Mouse (Mus musculus): ENCODE measurements at regions not wholly inside any gene's neighbourhood (a gene's known extent, or its start where the extent isn't known, plus 50 kb on each side); places are given as distances from the start of the nearest gene placed in this dataset.
A peak's percentile ranks its signal among the peaks of the same experiment; 100 is the strongest.

- no peak overlapping the region for H3K27ac ChIP-seq (ENCODE audit: control insufficient read depth, insufficient read depth, low read depth, low read length, poor library complexity)
- H3K4me1 ChIP-seq (ENCODE audit: control insufficient read depth, insufficient read depth, low read length) = peaks cover 3% of the 10 kb centered on the region; the same call in 1 of the 2 replicates
- no peak for TF ChIP-seq POLR2A (IDR thresholded peaks at IDR 0.05; ENCODE audit: borderline replicate concordance, control insufficient read depth, low read depth, low read length)
- WGBS = 66% methylated on average over 6 of the region's 6 CpGs
- H3K4me3 ChIP-seq (replicated peaks; ENCODE audit: control insufficient read depth, low read depth, low read length) = no peak overlapping the region
These were observed 146.6 kb downstream of the Zfp36l1 start for GRCm38 (mm10) chr12:79966289-79966615.

- WGBS = 5% methylated on average over 46 of the region's 46 CpGs
These were observed 147.1 kb downstream of the Zfp36l1 start for GRCm38 (mm10) chr12:79965471-79966288.

GRCm38 (mm10) chr12:79963443-79964025, 149.3 kb downstream of the Zfp36l1 start:
- 76% methylated on average over 9 of the region's 9 CpGs for WGBS

More at GRCm38 (mm10) chr12:79965471-79966288, 147.1 kb downstream of the Zfp36l1 start:
- no peak overlapping the region for H3K27ac ChIP-seq (ENCODE audit: control insufficient read depth, insufficient read depth, low read depth, low read length, poor library complexity)
- peak overlapping the region; percentile 53 for H3K4me3 ChIP-seq (replicated peaks; ENCODE audit: control insufficient read depth, low read depth, low read length)
- H3K4me1 ChIP-seq (ENCODE audit: control insufficient read depth, insufficient read depth, low read length) = no peaks in the 10 kb centered on the region
- TF ChIP-seq CTCF (IDR thresholded peaks at IDR 0.05; ENCODE audit: control insufficient read depth, insufficient read depth, low read length) (no peak), POLR2A (IDR thresholded peaks at IDR 0.05; ENCODE audit: borderline replicate concordance, control insufficient read depth, low read depth, low read length) (no peak)

GRCm38 (mm10) chr12:79962649-79963236, 150.1 kb downstream of the Zfp36l1 start:
- no peak overlapping the region for H3K27ac ChIP-seq (ENCODE audit: control insufficient read depth, insufficient read depth, low read depth, low read length, poor library complexity)
- TF ChIP-seq POLR2A (IDR thresholded peaks at IDR 0.05; ENCODE audit: borderline replicate concordance, control insufficient read depth, low read depth, low read length) (no peak), CTCF (IDR thresholded peaks at IDR 0.05; ENCODE audit: control insufficient read depth, insufficient read depth, low read length) (no peak)
- no peaks in the 10 kb centered on the region for H3K4me1 ChIP-seq (ENCODE audit: control insufficient read depth, insufficient read depth, low read length)
- 93% methylated on average over 11 of the region's 11 CpGs for WGBS
- no peak overlapping the region for H3K4me3 ChIP-seq (replicated peaks; ENCODE audit: control insufficient read depth, low read depth, low read length)

More at GRCm38 (mm10) chr12:79963443-79964025, 149.3 kb downstream of the Zfp36l1 start:
- TF ChIP-seq CTCF (IDR thresholded peaks at IDR 0.05; ENCODE audit: control insufficient read depth, insufficient read depth, low read length) (no peak), POLR2A (IDR thresholded peaks at IDR 0.05; ENCODE audit: borderline replicate concordance, control insufficient read depth, low read depth, low read length) (no peak)
- H3K4me1 ChIP-seq (ENCODE audit: control insufficient read depth, insufficient read depth, low read length) = no peaks in the 10 kb centered on the region
- no peak overlapping the region for H3K27ac ChIP-seq (ENCODE audit: control insufficient read depth, insufficient read depth, low read depth, low read length, poor library complexity)
- H3K4me3 ChIP-seq (replicated peaks; ENCODE audit: control insufficient read depth, low read depth, low read length) = no peak overlapping the region

GRCm38 (mm10) chr12:79961881-79962280, 150.9 kb downstream of the Zfp36l1 start:
- H3K4me3 ChIP-seq (replicated peaks; ENCODE audit: control insufficient read depth, low read depth, low read length) = no peak overlapping the region
- TF ChIP-seq CTCF (IDR thresholded peaks at IDR 0.05; ENCODE audit: control insufficient read depth, insufficient read depth, low read length) (no peak), POLR2A (IDR thresholded peaks at IDR 0.05; ENCODE audit: borderline replicate concordance, control insufficient read depth, low read depth, low read length) (no peak)
- H3K27ac ChIP-seq (ENCODE audit: control insufficient read depth, insufficient read depth, low read depth, low read length, poor library complexity) = no peak overlapping the region
- no peaks in the 10 kb centered on the region for H3K4me1 ChIP-seq (ENCODE audit: control insufficient read depth, insufficient read depth, low read length)
- WGBS = 52% methylated on average over 4 of the region's 4 CpGs

- WGBS = 86% methylated on average over 6 of the region's 6 CpGs
- no peaks in the 10 kb centered on the region for H3K4me1 ChIP-seq (ENCODE audit: control insufficient read depth, insufficient read depth, low read length)
- H3K4me3 ChIP-seq (replicated peaks; ENCODE audit: control insufficient read depth, low read depth, low read length) = no peak overlapping the region
- no peak overlapping the region for H3K27ac ChIP-seq (ENCODE audit: control insufficient read depth, insufficient read depth, low read depth, low read length, poor library complexity)
- TF ChIP-seq CTCF (IDR thresholded peaks at IDR 0.05; ENCODE audit: control insufficient read depth, insufficient read depth, low read length) (no peak), POLR2A (IDR thresholded peaks at IDR 0.05; ENCODE audit: borderline replicate concordance, control insufficient read depth, low read depth, low read length) (no peak)
These were observed 151.7 kb downstream of the Zfp36l1 start for GRCm38 (mm10) chr12:79961076-79961475.

- H3K27ac ChIP-seq (ENCODE audit: control insufficient read depth, insufficient read depth, low read depth, low read length, poor library complexity) = no peak overlapping the region
- no peak overlapping the region for H3K4me3 ChIP-seq (replicated peaks; ENCODE audit: control insufficient read depth, low read depth, low read length)
- WGBS = 76% methylated on average over 4 of the region's 4 CpGs
- no peaks in the 10 kb centered on the region for H3K4me1 ChIP-seq (ENCODE audit: control insufficient read depth, insufficient read depth, low read length)
- TF ChIP-seq CTCF (IDR thresholded peaks at IDR 0.05; ENCODE audit: control insufficient read depth, insufficient read depth, low read length) = no peak
- TF ChIP-seq POLR2A (IDR thresholded peaks at IDR 0.05; ENCODE audit: borderline replicate concordance, control insufficient read depth, low read depth, low read length) = no peak
These were observed 152.4 kb downstream of the Zfp36l1 start for GRCm38 (mm10) chr12:79960446-79960845.

GRCm38 (mm10) chr12:79959540-79960305, 153.1 kb downstream of the Zfp36l1 start:
- TF ChIP-seq POLR2A (IDR thresholded peaks at IDR 0.05; ENCODE audit: borderline replicate concordance, control insufficient read depth, low read depth, low read length) = no peak
- TF ChIP-seq CTCF (IDR thresholded peaks at IDR 0.05; ENCODE audit: control insufficient read depth, insufficient read depth, low read length) = no peak
- Histone ChIP-seq H3K4me3 (replicated peaks; ENCODE audit: control insufficient read depth, low read depth, low read length) (no peak overlapping the region), H3K27ac (ENCODE audit: control insufficient read depth, insufficient read depth, low read depth, low read length, poor library complexity) (no peak overlapping the region), H3K4me1 (ENCODE audit: control insufficient read depth, insufficient read depth, low read length) (no peaks in the 10 kb centered on the region)
- WGBS = 77% methylated on average over 14 of the region's 14 CpGs

Measured in bone marrow, adult 2 months (tissue).